Mouse (Mus musculus) hindbrain, embryonic 13.5 days (tissue): ENCODE measurements around the gene Slc37a3. TPM values are rescaled to one million over a fixed set of nuclear protein-coding genes. Genes with fewer than 3 reads are reported as not detected.
"Not testable (repeated sequence)": the region's sequence is repeated elsewhere in the genome, so short reads cannot be mapped to it uniquely, and the experiment has no call there.

Experiments used
- ATAC-seq: fragments of 200-750 bp; cut with Nextera tagmentation; 2 replicates; pipeline ENCODE4 v1.8.0; 2017; ENCODE audit warnings: moderate TSS enrichment; ENCODE audit not compliant: low FRiP score
- H3K27ac ChIP-seq: fragments of 300-500 bp; sonication (generic); 2 replicates; pipeline ENCODE4 v1.5.1; 2015; ENCODE audit warnings: inconsistent platforms, mild to moderate bottlenecking, moderate library complexity
- H3K27me3 ChIP-seq: fragments of 300-500 bp; sonication (generic); 2 replicates; pipeline ENCODE4 v1.6.1; 2015; ENCODE audit warnings: mild to moderate bottlenecking, inconsistent platforms
- H3K36me3 ChIP-seq: fragments of 300-500 bp; sonication (generic); 2 replicates; pipeline ENCODE4 v1.6.1; 2015; ENCODE audit warnings: mild to moderate bottlenecking, inconsistent platforms
- H3K4me1 ChIP-seq: fragments of 300-500 bp; sonication (generic); replicated peaks from 2 replicates; pipeline ENCODE4 v1.6.1; 2015; ENCODE audit warnings: inconsistent platforms
- H3K4me2 ChIP-seq: fragments of 300-500 bp; sonication (generic); 2 replicates; pipeline ENCODE4 v1.6.1; 2015; ENCODE audit warnings: inconsistent platforms, mild to moderate bottlenecking, moderate library complexity
- H3K4me3 ChIP-seq: fragments of 300-500 bp; sonication (generic); 2 replicates; pipeline ENCODE4 v1.5.1; 2015; ENCODE audit warnings: mild to moderate bottlenecking, inconsistent platforms
- H3K9ac ChIP-seq: fragments of 300-500 bp; sonication (generic); 2 replicates; pipeline ENCODE4 v1.6.1; 2015; ENCODE audit warnings: mild to moderate bottlenecking, inconsistent platforms
- H3K9me3 ChIP-seq: fragments of 300-500 bp; sonication (generic); 2 replicates; pipeline ENCODE4 v1.6.1; 2016; ENCODE audit warnings: inconsistent platforms
- WGBS: fragments of 180-500 bp; shearing (Covaris S2); methylation state at CpG from one replicate; pipeline ENCODE4 v1.1.7; 2015; 5-methylcytosine and 5-hydroxymethylcytosine counted together
- polyA plus RNA-seq: library from polyadenylated mRNA; unstranded; fragments of >200 nt; fragmentation: Nextera tagmentation; extraction: Ambion mirVana; gene quantifications from 2 replicates; pipeline ENCODE4 v1.2.1, GENCODE M21; 2015

The Slc37a3 gene
- polyA plus RNA-seq, 1 experiment from 2014 or later, result 63.2 TPM

- ATAC-seq, result no peak
- 0 out of 2 replicates have a peak, but pooled peaks cover 2% of the 10 kb centered on the region for H3K4me1 ChIP-seq
- WGBS, result 95% methylated on average over 2 of the region's 2 CpGs
- no peak overlapping the region for H3K4me3 ChIP-seq
- peaks cover 75% of the 10 kb centered on the region for H3K36me3 ChIP-seq
- no peaks in the 10 kb centered on the region for H3K27me3 ChIP-seq
- H3K9ac ChIP-seq, result no peak overlapping the region
- H3K4me2 ChIP-seq, result no peak overlapping the region
- H3K9me3 ChIP-seq, result no peaks in the 10 kb centered on the region
- no peak overlapping the region for H3K27ac ChIP-seq
Observed at GRCm38 (mm10) chr6:39403136-39403535, 25.7 kb upstream of the Slc37a3 start.

GRCm38 (mm10) chr6:39400343-39400742 is 22.9 kb upstream of the Slc37a3 start:
- Histone ChIP-seq H3K4me1 (no peaks in the 10 kb centered on the region), H3K9me3 (no peaks in the 10 kb centered on the region), H3K27ac (no peak overlapping the region), H3K27me3 (no peaks in the 10 kb centered on the region), H3K9ac (no peak overlapping the region), H3K4me2 (no peak overlapping the region), H3K4me3 (no peak overlapping the region), H3K36me3 (peaks cover 81% of the 10 kb centered on the region)
- 67% methylated on average over 7 of the region's 7 CpGs for WGBS
- ATAC-seq, result no peak

DNA sequence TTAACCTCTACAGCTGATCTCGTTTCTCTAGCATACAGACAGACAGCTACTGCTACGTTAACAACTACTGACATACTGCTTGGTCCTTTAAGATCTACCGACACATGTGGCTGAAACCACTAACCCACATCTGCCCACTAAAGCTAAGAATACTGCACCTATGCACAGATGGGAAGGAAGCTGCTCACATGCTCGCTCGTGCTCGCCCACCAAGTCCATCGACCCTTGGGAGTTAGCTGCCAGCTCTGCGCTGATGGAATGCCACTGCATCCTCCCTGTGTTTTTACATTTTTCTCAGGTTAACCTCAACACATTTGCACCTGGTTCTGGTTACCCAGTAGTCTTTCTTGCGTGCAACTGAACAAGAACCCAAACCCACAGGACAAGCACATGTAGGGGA is 20.9 kb upstream of the Slc37a3 start:
- Histone ChIP-seq H3K36me3 (peaks cover 71% of the 10 kb centered on the region), H3K4me3 (no peak overlapping the region), H3K27me3 (no peaks in the 10 kb centered on the region), H3K9ac (no peak overlapping the region), H3K9me3 (no peaks in the 10 kb centered on the region), H3K4me2 (no peak overlapping the region), H3K4me1 (no peaks in the 10 kb centered on the region), H3K27ac (no peak overlapping the region)
- 96% methylated on average over 9 of the region's 9 CpGs for WGBS
- ATAC-seq, result no peak

GRCm38 (mm10) chr6:39397046-39397445 is 19.6 kb upstream of the Slc37a3 start:
- 95% methylated on average over 6 of the region's 6 CpGs for WGBS

DNA sequence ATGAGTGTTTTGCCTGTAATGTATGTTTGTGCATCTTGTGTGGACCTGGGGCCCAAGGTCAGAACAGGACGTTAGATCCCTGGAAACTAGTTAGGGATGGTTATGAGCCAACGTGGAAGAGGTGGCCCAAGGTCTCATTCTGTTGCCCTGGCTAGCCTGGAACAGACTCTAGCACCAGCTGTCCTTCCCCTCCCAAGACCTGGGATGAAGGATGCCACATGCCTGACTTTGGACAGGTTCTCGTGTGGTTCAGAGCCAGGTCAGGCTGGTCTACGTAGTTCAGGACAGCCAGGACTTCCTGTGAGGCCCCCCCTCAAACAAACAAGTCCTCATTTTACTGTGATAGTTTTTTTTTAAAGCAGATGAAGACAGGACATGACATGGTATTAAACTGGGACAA is 18.4 kb upstream of the Slc37a3 start:
- no peak overlapping the region for H3K4me2 ChIP-seq
- peaks cover 70% of the 10 kb centered on the region for H3K36me3 ChIP-seq
- no peak overlapping the region for H3K9ac ChIP-seq
- 83% methylated on average over 4 of the region's 4 CpGs for WGBS
- ATAC-seq, result no peak
- H3K4me1 ChIP-seq, result no peaks in the 10 kb centered on the region
- no peak overlapping the region for H3K4me3 ChIP-seq
- H3K27me3 ChIP-seq, result no peaks in the 10 kb centered on the region
- H3K27ac ChIP-seq, result peak overlapping the region; percentile 53; the same call in 1 of the 2 replicates
- no peaks in the 10 kb centered on the region for H3K9me3 ChIP-seq

More at GRCm38 (mm10) chr6:39397046-39397445, 19.6 kb upstream of the Slc37a3 start:
- no peak overlapping the region for H3K27ac ChIP-seq
- no peak overlapping the region for H3K4me2 ChIP-seq
- H3K36me3 ChIP-seq, result peaks cover 75% of the 10 kb centered on the region
- no peak for ATAC-seq
- H3K9ac ChIP-seq, result no peak overlapping the region
- no peaks in the 10 kb centered on the region for H3K9me3 ChIP-seq
- no peak overlapping the region for H3K4me3 ChIP-seq
- no peaks in the 10 kb centered on the region for H3K4me1 ChIP-seq
- H3K27me3 ChIP-seq, result no peaks in the 10 kb centered on the region

DNA sequence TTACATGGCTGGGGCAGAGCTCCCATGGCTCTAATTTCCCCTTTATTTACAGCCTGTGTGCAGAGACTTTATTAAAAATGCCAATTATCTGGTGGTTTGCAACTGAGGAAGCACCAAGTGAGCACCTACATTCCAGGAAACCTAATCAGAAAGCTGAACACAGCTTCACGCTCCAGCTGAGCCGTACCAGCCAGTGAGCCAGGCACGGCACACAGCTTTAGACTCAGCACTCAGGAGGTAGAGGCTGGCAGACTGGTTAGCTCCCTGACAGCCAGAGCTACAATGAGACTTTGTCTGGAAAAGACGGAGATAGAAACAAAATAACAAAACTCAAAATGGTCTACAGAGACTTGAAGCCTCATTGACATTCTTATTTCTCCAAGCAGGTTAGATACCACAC is 18.0 kb upstream of the Slc37a3 start:
- H3K9ac ChIP-seq, result no peak overlapping the region
- H3K27ac ChIP-seq, result peak overlapping the region; percentile 53
- H3K4me3 ChIP-seq, result no peak overlapping the region
- H3K36me3 ChIP-seq, result peaks cover 73% of the 10 kb centered on the region
- H3K27me3 ChIP-seq, result no peaks in the 10 kb centered on the region
- H3K9me3 ChIP-seq, result no peaks in the 10 kb centered on the region
- H3K4me2 ChIP-seq, result no peak overlapping the region
- WGBS, result 71% methylated on average over 4 of the region's 4 CpGs
- peak; percentile 57; the same call in 1 of the 2 replicates for ATAC-seq
- H3K4me1 ChIP-seq, result no peaks in the 10 kb centered on the region

DNA sequence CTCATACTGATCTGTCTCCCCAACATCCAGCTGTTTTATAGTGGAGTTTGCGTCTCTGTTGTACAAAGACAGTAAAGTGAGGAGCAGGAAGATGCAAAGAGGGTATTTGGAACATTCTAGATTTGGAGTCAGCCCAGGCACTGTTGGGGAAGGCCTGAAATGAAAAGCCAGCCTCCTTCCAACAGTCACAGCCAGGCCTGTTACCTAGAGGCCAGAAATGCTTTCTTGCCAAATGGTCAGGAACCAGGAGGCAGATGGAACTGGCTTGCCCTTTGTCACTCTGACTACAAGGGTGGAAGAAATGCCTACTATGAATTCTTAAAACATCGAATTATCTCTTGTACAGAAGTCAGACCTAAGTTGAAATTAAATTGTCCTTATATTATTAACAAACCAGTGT is 12.5 kb upstream of the Slc37a3 start:
- ATAC-seq, result no peak
- Histone ChIP-seq H3K27me3 (no peaks in the 10 kb centered on the region), H3K9me3 (no peaks in the 10 kb centered on the region), H3K4me3 (no peak overlapping the region), H3K4me2 (no peak overlapping the region), H3K36me3 (peaks cover 27% of the 10 kb centered on the region), H3K27ac (no peak overlapping the region), H3K4me1 (no peaks in the 10 kb centered on the region), H3K9ac (no peak overlapping the region)
- 91% methylated on average over 2 of the region's 2 CpGs for whole genome bisulfite sequencing

DNA sequence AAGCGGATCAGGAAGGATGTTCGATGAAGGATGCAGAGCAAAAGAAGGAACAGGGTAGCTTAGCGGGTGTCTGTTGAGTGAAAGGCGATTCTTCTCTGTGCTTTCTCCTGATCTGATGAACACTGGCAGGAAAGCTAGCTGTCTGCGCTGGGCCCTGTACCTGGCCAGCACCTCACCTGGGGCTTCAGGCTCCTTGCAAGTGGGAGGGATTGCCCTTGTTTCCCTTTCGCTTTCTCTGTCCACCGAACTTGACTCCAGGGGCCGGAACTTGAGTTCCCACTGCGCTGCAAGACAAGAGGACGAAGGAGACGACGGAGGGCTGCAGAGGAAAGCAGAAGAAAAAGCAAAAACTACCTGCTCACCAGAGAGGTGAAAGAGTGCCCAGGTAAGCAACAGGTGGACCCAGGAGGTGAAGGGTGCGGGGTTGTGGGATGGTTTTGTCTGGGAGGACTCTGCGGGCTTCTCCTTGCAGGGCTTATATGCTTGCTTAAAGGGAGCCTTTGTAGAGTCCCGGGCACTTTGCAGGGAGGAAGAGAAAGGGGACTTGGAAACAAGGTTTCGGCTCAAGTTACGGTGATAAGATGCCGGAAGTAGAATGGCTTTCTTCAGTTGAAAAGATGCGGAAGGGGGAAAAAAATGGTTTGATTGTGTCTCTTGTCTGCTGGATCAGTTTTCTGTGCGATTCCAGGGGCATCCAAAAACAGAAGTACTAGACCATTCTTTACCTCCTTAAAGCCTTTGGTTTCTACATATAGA is 3.8 kb upstream of the Slc37a3 start, which contains the start of gene Rab19:
Gene Rab19, plus strand, starts transcription at position 51 of the 756 bp plus-strand sequence.
- ATAC-seq, result no peak
- Histone ChIP-seq H3K4me1 (peaks cover 14% of the 10 kb centered on the region), H3K4me2 (peak within 1 kb of the TSS; percentile 46), H3K27me3 (peaks cover 24% of the 10 kb centered on the region), H3K9ac (no peak within 1 kb of the TSS), H3K4me3 (peak within 1 kb of the TSS; percentile 20), H3K27ac (no peak within 1 kb of the TSS), H3K9me3 (no peaks in the 10 kb centered on the region), H3K36me3 (no peaks in the 10 kb centered on the region)
- WGBS, result 12% methylated on average over 20 of the region's 20 CpGs

DNA sequence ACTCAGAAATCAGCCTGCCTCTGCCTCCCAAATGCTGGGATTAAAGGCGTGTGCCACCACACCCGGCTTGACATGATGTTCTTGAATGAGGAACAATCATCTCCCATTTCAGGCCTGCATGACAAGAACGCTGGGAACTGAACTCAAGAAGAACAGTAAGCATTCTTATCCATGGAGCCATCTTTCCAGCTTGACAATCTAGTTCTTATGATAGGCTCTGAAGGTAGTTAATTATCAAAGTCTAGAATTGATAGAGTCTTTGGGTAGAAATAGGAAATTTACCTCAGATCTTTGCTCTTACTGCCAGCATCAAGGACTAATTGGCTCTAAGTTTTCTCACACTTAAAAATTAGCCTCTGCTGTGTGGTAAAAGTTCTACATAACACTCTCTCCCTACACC is 2.8 kb upstream of the Slc37a3 start:
- Histone ChIP-seq H3K27me3 (peaks cover 24% of the 10 kb centered on the region), H3K27ac (no peak overlapping the region), H3K4me1 (peaks cover 24% of the 10 kb centered on the region), H3K4me3 (no peak overlapping the region), H3K36me3 (no peaks in the 10 kb centered on the region), H3K4me2 (no peak overlapping the region), H3K9me3 (no peaks in the 10 kb centered on the region), H3K9ac (no peak overlapping the region)
- whole genome bisulfite sequencing, result 91% methylated on average over 3 of the region's 3 CpGs
- ATAC-seq, result no peak

DNA sequence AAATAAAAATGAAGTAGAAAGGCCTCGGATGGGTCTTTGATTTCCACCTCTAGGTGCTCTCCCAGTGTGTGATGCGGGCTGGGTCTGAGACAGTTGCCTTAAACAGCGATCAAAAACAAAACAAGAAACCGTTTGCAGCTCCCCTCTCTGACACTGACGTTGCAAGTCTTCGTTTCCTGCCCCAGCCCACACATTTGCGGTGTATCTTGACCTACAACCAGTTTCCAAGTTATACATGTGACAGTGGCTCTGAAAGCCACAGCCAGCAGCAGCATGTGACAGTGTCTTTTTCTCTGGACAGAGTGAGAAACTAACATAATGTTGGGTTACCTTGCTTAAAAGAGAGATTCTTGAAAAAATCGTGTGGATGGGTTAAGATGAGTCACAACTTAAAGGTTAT is 2.3 kb upstream of the Slc37a3 start:
- H3K27me3 ChIP-seq, result peaks cover 24% of the 10 kb centered on the region
- no peaks in the 10 kb centered on the region for H3K9me3 ChIP-seq
- no peak overlapping the region for H3K27ac ChIP-seq
- H3K4me2 ChIP-seq, result no peak overlapping the region
- H3K36me3 ChIP-seq, result no peaks in the 10 kb centered on the region
- peaks cover 24% of the 10 kb centered on the region for H3K4me1 ChIP-seq
- ATAC-seq, result no peak
- no peak overlapping the region for H3K9ac ChIP-seq
- WGBS, result 80% methylated on average over 8 of the region's 8 CpGs
- H3K4me3 ChIP-seq, result no peak overlapping the region

GRCm38 (mm10) chr6:39379224-39379623 is 1.7 kb upstream of the Slc37a3 start:
- ATAC-seq, result no peak
- no peak overlapping the region for H3K4me3 ChIP-seq
- no peak overlapping the region for H3K4me2 ChIP-seq
- peaks cover 24% of the 10 kb centered on the region for H3K4me1 ChIP-seq
- peaks cover 2% of the 10 kb centered on the region for H3K36me3 ChIP-seq
- no peak overlapping the region for H3K9ac ChIP-seq
- WGBS, result 65% methylated on average over 4 of the region's 4 CpGs
- no peak overlapping the region for H3K27ac ChIP-seq
- H3K27me3 ChIP-seq, result peaks cover 24% of the 10 kb centered on the region
- no peaks in the 10 kb centered on the region for H3K9me3 ChIP-seq

DNA sequence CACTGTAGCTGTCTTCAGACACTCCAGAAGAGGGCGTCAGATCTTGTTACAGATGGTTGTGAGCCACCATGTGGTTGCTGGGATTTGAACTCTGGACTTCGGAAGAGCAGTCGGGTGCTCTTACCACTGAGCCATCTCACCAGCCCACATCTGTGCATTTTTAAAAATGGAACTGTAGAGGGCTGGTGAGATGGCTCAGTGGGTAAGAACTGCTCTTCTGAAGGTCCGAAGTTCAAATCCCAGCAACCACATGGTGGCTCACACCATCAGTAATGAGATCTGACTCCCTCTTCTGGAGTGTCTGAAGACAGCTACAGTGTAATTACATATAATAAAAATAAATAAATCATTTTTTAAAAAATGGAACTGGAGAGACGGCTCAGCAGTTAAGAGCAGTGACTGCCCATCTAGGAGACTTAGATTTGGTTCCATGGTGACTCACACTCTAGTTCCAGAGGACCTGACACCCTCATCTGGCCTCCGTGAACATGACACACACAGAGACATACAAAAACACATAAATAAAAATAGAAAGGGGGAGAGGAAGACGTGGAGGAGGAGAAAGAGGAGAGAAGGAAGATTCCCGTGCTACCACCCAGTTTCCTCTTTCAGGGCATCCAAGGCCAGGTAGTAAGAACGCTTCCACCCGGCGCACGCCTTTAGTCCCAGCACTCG is 823 bp upstream of the Slc37a3 start:
- H3K9ac ChIP-seq, H3K4me2 ChIP-seq, H3K36me3 ChIP-seq, H3K27ac ChIP-seq, H3K4me3 ChIP-seq, H3K9me3 ChIP-seq: not testable (repeated sequence)
- peaks cover 24% of the 10 kb centered on the region for H3K27me3 ChIP-seq
- WGBS, result 82% methylated on average over 13 of the region's 13 CpGs
- peaks cover 24% of the 10 kb centered on the region for H3K4me1 ChIP-seq
- 0 out of 2 replicates have a peak, but pooled peaks have one; percentile 8 for ATAC-seq
